Mouse (Mus musculus) spleen, adult 2 months (tissue): ENCODE measurements around the gene Fam193b.

Experiments used
- CTCF ChIP-seq: fragments of 200-500 bp; IDR thresholded peaks from 2 replicates; pipeline ENCODE4 v1.5.1; 2011; ENCODE audit warnings: mild to moderate bottlenecking, inconsistent platforms; ENCODE audit not compliant: insufficient read depth, insufficient read length, insufficient replicate concordance; ENCODE audit errors: extremely low read depth
- POLR2A ChIP-seq: fragments of 200-500 bp; IDR thresholded peaks from 2 replicates; pipeline ENCODE4 v1.6.1; 2011; ENCODE audit warnings: low read depth, low read length, inconsistent platforms

DNA sequence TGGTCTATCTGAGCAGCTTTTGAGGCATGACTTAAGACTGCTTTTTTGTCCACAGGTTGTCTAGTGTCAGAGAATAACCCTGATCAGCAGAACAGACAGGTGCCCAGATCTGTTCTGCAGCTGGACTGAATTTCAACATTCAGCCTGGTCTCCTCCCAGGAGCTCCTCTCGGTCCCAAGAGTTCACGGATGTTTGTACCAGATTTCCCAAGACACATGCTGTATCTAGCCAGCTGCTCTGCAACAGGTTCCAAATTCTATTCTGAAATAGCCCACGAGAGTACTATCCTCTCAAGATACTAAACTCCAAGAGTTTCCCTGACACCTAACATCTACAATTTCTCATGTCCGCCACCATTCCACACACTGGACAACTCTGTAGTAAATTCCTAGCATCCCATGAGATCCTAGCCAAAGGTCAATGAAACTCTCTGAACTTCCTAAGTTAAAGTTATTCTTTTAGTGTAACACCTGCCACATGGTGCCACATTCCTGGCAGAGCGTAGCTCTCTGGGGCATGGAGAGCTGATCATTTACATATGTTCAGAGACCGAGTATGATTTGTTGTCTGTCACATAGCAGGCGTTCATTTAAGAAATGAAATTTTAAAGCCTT lies 7.5 kb downstream of the Fam193b start:
- TF ChIP-seq CTCF (no peak), POLR2A (no peak)
